Mouse (Mus musculus) frontal cortex, adult (tissue): ENCODE results near the gene Abhd17c.

Experiments
- ATAC-seq: cut with Nextera tagmentation; 2 replicates; pipeline ENCODE4 v1.9.2; 2017; ENCODE audit warnings: mild to moderate bottlenecking, moderate library complexity, mixed read lengths; ENCODE audit not compliant: low TSS enrichment

The Abhd17c gene

GRCm38 (mm10) chr7:84119216-84120105 lies 32.2 kb downstream of the Abhd17c start:
- no peak for ATAC-seq

GRCm38 (mm10) chr7:84117543-84118122 lies 34.1 kb downstream of the Abhd17c start:
- no peak for ATAC-seq

GRCm38 (mm10) chr7:84116621-84117542 lies 34.8 kb downstream of the Abhd17c start:
- no peak for ATAC-seq

- 0 out of 2 replicates have a peak, but pooled peaks have one; percentile 56 for ATAC-seq
Observed at GRCm38 (mm10) chr7:84115385-84115784, 36.3 kb downstream of the Abhd17c start.

GRCm38 (mm10) chr7:84114775-84115174 lies 36.9 kb downstream of the Abhd17c start:
- ATAC-seq: no peak

GRCm38 (mm10) chr7:84113035-84113390 lies 38.7 kb downstream of the Abhd17c start:
- ATAC-seq: no peak

GRCm38 (mm10) chr7:84112351-84113034 lies 39.2 kb downstream of the Abhd17c start:
- ATAC-seq: no peak

GRCm38 (mm10) chr7:84111716-84112350 lies 39.9 kb downstream of the Abhd17c start:
- ATAC-seq: no peak

GRCm38 (mm10) chr7:84106942-84107341 lies 44.8 kb downstream of the Abhd17c start:
- ATAC-seq: no peak

GRCm38 (mm10) chr7:84102589-84102988 lies 49.1 kb downstream of the Abhd17c start:
- ATAC-seq: no peak

GRCm38 (mm10) chr7:84100672-84101071 lies 51.0 kb downstream of the Abhd17c start:
- ATAC-seq: no peak

GRCm38 (mm10) chr7:84098098-84098497 lies 53.6 kb downstream of the Abhd17c start:
- no peak for ATAC-seq

GRCm38 (mm10) chr7:84096501-84096900 lies 55.2 kb downstream of the Abhd17c start:
- ATAC-seq: no peak

- ATAC-seq: no peak
Observed at GRCm38 (mm10) chr7:84090793-84091192, 60.9 kb downstream of the Abhd17c start.

- no peak for ATAC-seq
Observed at GRCm38 (mm10) chr7:84089777-84090176, 61.9 kb downstream of the Abhd17c start.

GRCm38 (mm10) chr7:84088971-84089370 lies 62.7 kb downstream of the Abhd17c start:
- no peak for ATAC-seq

GRCm38 (mm10) chr7:84088191-84088590 lies 63.5 kb downstream of the Abhd17c start:
- ATAC-seq: no peak

- ATAC-seq: peak; percentile 81
Observed at GRCm38 (mm10) chr7:84086039-84086829, 65.5 kb downstream of the Abhd17c start, which contains the start of gene Cemip. Gene Cemip (minus strand): TSS chr7:84086502.

GRCm38 (mm10) chr7:84085049-84085945 lies 66.4 kb downstream of the Abhd17c start:
- no peak for ATAC-seq
